Mouse (Mus musculus): Measurements from ENCODE around the gene Cers1.

GRCm38 (mm10) chr8:70331526-70331925 lies 16.0 kb downstream of the Cers1 start:
- TF ChIP-seq CTCF (IDR thresholded peaks at IDR 0.05; ENCODE audit: insufficient read depth, low read length) (no peak), POLR2A (IDR thresholded peaks at IDR 0.05; ENCODE audit: borderline replicate concordance, extremely low read depth, low read depth, low read length) (no peak)
